Mouse (Mus musculus) right cerebral cortex, postnatal 10 days (tissue): Measurements from ENCODE around the gene Ctrl.
A peak's percentile ranks its signal among the peaks of the same experiment; 100 is the strongest.

Experiments used
- DNase-seq, 2 experiments: peaks; one replicate each; pipeline ENCODE4 v3.0.0; 2021; ENCODE audit warnings: low spot score in 2 of 2

Gene Ctrl

GRCm38 (mm10) chr8:105938306-105938669 lies 4.6 kb upstream of the Ctrl start, which contains the start of gene Psmb10:
Gene Psmb10, minus strand, starts transcription at chr8:105938444.
- DNase-seq = no peak

DNA sequence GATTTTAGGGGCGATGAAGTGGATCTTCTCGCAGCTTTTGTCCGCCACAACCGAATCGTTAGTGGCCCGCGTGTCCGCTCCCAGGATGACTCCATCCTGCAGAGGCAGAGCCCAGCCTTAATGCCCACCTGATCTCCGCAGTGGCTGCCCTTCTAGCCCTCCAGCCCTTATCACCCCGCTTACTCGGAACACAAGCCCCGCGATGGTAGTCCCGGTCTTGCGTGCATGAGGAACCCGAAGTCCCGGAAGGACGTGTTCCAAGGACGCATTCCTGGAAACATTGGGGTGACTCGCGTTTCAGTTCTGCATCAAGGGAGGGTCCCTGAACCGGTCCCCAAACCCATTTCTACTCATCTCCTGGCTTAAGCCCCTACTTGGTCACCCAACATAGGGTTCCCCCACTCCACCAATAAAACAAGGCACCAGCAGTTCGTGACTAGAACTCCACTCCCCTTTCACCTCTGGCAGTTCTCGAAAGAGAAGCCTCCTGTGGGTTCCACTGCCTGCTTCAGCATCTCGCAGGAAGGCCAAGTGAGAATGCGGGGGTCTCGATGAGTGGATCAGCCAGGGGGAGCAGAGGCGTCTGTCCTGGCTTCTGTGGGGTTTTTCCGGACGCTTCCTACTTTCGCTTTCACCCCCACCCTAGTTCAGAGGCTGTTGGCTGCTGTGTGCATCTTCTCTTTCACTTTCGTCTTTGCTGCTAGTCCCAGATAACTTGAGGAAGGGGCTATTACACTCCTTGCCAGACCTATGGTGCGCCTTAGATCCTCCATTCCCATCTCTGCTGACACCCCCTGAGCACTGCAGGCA lies 4.0 kb upstream of the Ctrl start:
- DNase-seq = peak in 1 of 2 experiments; percentile 56

DNA sequence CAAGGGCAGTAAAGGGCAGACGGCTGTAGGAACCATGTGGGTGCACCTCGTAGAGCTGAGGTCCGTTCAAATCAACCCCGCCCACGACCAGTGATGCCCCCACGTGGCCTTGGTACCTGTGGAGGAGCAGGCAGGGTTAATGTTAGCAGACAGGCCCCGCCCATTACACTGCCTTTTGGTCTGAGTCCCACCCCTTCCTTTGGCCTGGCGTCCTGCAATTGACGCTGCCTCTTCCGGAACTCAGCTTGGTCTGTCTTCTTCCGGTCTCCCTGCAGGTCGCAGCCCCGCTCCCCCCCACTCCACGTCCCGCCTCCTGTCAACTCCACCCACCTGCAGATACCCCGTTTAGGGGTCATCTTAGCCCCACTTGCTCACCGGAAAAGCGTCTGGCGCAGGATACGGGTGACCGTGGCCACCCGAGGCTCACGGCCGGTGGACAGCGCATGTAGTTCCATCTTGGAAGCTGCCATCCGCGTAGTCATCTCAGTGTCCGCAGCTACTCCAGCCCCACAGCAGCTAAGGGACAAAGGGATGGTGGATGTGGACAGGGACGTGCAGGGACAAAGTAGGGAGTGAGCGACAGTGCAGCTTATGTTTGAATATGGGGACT lies 3.3 kb upstream of the Ctrl start:
- DNase-seq = peak; percentile 92 to 93

DNA sequence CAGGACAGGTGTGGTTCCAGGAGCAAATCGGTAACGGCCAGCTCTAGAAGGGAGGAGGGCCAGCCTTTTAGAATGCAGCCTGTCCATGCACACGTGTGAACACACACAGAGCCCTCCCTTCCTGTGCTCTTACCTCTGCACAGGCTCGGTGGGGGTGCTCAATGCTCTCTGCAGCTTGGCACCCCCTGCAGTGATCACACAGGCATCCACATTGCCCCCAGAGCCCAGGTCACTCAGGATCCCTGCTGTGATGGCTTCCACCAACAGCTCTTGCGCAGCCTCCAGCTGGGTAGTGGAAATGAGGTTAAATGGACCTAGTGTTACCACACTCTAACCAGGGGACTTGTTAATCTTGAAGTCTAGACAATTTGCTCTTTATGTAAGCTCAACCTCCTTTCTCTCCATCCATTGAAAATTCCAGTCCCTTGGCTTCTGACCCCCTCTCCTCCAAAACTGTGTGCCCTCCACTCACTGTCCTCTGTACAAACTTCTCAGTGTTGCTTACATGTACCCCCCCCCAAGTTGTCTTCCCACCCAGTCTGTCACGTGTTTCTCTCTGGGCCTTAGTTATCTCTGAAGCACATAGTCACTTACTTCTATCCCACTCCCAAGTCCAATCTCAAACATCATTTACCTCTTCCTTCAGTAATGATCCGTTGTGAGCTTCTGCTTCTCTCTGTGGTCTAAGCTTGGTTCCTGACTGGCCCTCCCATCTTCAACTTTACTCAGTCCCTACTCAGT lies 2.4 kb upstream of the Ctrl start:
- no peak for DNase-seq

DNA sequence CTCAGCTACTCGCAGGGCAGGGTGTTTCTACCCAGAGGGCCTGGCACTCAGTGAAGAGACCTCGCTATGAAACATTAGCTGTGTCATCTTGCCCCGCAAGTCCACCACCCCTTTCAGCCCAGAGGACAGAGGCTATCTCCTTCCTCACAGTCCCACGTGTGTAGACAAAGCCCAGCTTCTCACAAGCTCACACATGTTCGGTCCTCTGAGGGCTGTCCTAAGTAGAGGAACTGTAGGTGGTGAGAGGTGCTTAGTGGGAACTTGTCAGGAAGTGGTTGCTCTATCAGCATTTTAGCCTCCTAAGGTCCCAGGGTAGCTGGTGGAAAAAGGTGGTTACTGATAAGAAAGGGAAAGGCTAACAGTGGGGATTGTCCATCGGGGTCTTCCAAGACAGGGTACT lies 1.4 kb upstream of the Ctrl start:
- no peak for DNase-seq

DNA sequence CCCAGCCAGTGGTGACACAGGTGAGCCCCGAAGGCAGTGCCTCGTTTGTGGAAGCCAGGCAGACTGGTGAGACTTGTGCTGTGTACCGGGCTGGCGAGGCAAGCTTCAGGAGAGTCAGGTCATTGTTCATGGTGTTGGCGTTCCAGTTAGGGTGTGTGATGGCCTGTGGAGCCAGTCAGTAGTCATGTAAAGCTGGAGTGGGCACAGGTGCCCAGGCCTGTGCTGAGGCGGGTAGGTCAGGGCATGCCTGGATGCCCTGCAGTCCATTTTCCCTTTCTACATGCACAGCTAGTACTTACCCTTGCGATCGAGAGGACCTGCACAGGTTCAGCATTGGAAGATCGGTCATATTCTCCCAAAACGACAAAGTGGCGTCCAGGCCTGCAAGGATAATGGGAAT lies 1.1 kb downstream of the Ctrl start:
- DNase-seq = no peak

GRCm38 (mm10) chr8:105931271-105931670 lies 2.4 kb downstream of the Ctrl start:
- no peak for DNase-seq

GRCm38 (mm10) chr8:105930602-105931001 lies 3.1 kb downstream of the Ctrl start:
- DNase-seq = peak; percentile 75 to 87

- DNase-seq = no peak
Observed at GRCm38 (mm10) chr8:105925123-105925522, 8.5 kb downstream of the Ctrl start.

- DNase-seq = no peak
Observed at GRCm38 (mm10) chr8:105919390-105919789, 14.3 kb downstream of the Ctrl start.

DNA sequence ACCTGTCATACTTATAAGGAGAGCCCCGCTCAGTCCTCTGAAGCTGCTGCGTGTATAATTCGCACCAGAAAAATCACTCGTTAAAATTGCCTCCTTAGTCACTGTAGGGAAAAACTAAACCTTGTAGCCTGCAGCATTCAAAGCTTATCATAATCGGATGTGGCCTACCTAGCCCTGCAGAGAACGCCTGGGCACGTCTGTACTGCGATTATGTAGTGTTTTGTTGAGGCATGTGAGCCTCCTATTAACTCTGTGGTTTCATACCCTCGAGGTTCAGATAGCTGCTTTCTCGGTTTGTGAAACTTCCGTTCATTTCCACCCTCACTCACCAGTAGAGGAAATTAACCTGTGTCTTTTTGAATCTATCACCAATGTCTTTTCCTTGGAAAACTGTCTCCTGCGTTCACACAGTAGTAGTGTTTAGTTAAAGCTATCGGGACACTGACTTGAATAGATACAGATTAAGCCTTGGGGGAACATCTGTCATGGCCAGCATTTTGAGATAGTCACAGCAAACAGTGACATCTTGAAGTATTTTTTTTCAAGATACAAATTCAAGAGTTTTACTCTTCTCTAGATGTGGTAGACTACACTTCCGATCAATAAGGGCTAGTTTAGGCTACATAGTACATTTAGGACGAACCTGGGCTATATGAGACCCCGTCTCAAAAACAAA lies 32.6 kb downstream of the Ctrl start:
- no peak for DNase-seq

- DNase-seq = peak; percentile 94 to 95
Observed at GRCm38 (mm10) chr8:105900180-105900940, 33.3 kb downstream of the Ctrl start, which contains the start of gene Pskh1. Gene Pskh1, plus strand, starts transcription at chr8:105900441.

DNA sequence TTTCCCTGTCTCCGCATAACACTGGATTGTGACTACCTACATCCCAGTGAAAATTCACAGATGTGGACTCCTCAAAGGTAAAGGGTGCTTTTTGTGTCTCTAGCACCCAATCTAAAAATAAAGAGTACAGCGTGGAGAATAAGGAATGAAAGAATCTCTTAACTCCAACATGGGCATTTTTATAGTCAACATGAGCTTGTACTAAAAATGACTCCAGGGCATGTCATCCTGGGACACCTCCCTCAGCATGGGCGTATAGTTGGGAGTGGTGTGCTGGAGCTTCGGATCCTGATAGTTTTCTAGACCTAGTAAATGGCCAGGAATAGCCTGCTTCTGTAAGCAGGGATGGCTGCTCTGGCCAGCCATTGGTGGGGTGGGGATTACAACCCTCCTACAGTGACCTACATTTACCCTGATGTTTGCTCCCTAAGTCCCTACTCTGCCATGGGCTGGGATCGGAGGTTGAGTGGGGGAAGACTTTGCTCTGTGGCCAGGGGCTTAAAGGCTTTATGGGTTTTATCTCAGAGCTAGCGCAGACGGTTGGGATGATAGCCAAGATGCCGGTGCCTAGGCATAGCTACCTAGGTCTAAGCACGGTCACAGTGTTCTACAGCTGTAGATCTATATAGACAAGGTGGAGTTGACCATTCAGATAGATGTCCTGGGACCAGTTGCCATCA lies 35.7 kb downstream of the Ctrl start:
- DNase-seq = no peak

GRCm38 (mm10) chr8:105893339-105893738 lies 40.3 kb downstream of the Ctrl start, which contains the start of gene Nrn1l:
Gene Nrn1l, plus strand, starts transcription at chr8:105893567.
- DNase-seq = peak; percentile 88 to 89

- DNase-seq = peak; percentile 46 to 54
Observed at GRCm38 (mm10) chr8:105892432-105892831, 41.2 kb downstream of the Ctrl start.

DNA sequence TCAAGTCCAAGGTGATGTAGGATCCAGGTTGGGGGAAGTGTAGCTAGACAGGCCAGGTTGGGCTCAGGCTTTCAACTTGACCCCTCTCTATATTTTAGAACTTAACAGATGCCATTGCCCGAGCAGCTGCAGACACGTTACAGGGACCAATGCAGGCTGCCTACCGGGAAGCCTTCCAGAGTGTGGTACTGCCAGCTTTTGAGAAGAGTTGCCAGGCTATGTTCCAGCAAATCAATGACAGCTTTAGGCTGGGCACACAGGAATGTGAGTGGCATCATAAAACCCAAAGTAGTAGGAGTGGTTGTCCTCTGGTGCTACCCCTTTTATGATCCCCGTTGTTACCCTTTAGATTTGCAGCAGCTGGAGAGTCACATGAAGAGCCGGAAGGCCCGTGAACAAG lies 42.8 kb downstream of the Ctrl start:
- peak; percentile 73 to 79 for DNase-seq

GRCm38 (mm10) chr8:105889756-105890465 lies 43.8 kb downstream of the Ctrl start:
- peak in 1 of 2 experiments; percentile 38 for DNase-seq
